Mouse (Mus musculus) ES-E14 (cell line): ENCODE data around the gene Ski. TPM values are rescaled to one million over a fixed set of nuclear protein-coding genes. Genes with fewer than 3 reads are reported as not detected.
A peak's percentile ranks its signal among the peaks of the same experiment; 100 is the strongest.

Experiments
- DNase-seq: peaks from one replicate; pipeline ENCODE4 v3.0.0-alpha.2; 2013; ENCODE audit warnings: low read depth, low spot score
- H3K27ac ChIP-seq: 2 replicates; pipeline ENCODE4 v1.5.1; 2012; ENCODE audit warnings: low read depth, mild to moderate bottlenecking, low read length, moderate library complexity, mixed read lengths; ENCODE audit not compliant: poor library complexity, insufficient read depth, severe bottlenecking
- H3K36me3 ChIP-seq: 2 replicates; pipeline ENCODE4 v1.6.1; 2012; ENCODE audit warnings: mild to moderate bottlenecking, low read length, moderate library complexity, mixed read lengths; ENCODE audit not compliant: control insufficient read depth, poor library complexity, insufficient read depth, severe bottlenecking
- H3K4me1 ChIP-seq, 2 experiments: fragments of 150-350 bp in 1 of 2; sonication (generic) in 1 of 2; 2 replicates each; pipeline ENCODE4 v1.6.1; 2012; ENCODE audit warnings: low read length in 2 of 2, mild to moderate bottlenecking in 1 of 2, mixed read lengths in 1 of 2; ENCODE audit not compliant: control insufficient read depth in 2 of 2, insufficient read depth in 2 of 2, poor library complexity in 1 of 2
- H3K4me3 ChIP-seq, 2 experiments: fragments of 150-350 bp in 1 of 2; sonication (generic) in 1 of 2; 2 replicates each; pipeline ENCODE4 v1.5.1; 2012; ENCODE audit warnings: low read length in 2 of 2, low read depth in 1 of 2, mild to moderate bottlenecking in 1 of 2, mixed read lengths in 1 of 2; ENCODE audit not compliant: insufficient read depth in 1 of 2, poor library complexity in 1 of 2, severe bottlenecking in 1 of 2
- H3K9ac ChIP-seq: 2 replicates; pipeline ENCODE4 v1.6.1; 2012; ENCODE audit warnings: low read depth, mild to moderate bottlenecking, low read length, mixed read lengths; ENCODE audit not compliant: poor library complexity, insufficient read depth, severe bottlenecking
- H3K9me3 ChIP-seq: fragments of 150-350 bp; sonication (generic); 2 replicates; pipeline ENCODE4 v1.6.1; 2012; ENCODE audit warnings: low read depth, mild to moderate bottlenecking, low read length; ENCODE audit not compliant: control insufficient read depth, insufficient read depth
- CHD2 ChIP-seq: IDR thresholded peaks from 2 replicates; pipeline ENCODE4 v1.6.1; 2014; ENCODE audit warnings: mild to moderate bottlenecking, low read depth, low read length, inconsistent platforms
- HCFC1 ChIP-seq: IDR thresholded peaks from 2 replicates; pipeline ENCODE4 v1.6.1; 2012; ENCODE audit warnings: low read length, inconsistent platforms, borderline replicate concordance; ENCODE audit not compliant: insufficient read depth
- MAFK ChIP-seq: IDR thresholded peaks from 2 replicates; pipeline ENCODE4 v1.6.1; 2014; ENCODE audit warnings: mild to moderate bottlenecking, low read depth, low read length, inconsistent platforms; ENCODE audit not compliant: insufficient read depth
- ZC3H11A ChIP-seq: IDR thresholded peaks from 2 replicates; pipeline ENCODE4 v1.6.1; 2012; ENCODE audit warnings: low read depth, mild to moderate bottlenecking, inconsistent platforms, low read length, borderline replicate concordance
- ZNF384 ChIP-seq: IDR thresholded peaks from 2 replicates; pipeline ENCODE4 v1.6.1; 2012; ENCODE audit warnings: low read depth, low read length, inconsistent platforms
- in situ Hi-C, 2 experiments: fragments of 600-800 bp; cut with MboI; formaldehyde crosslinking; loops; one replicate each; pipeline ENCODE4 v1.15.1; 2025; ENCODE audit warnings: low sequenced_read_pairs in 2 of 2, inconsistent platforms in 1 of 2; ENCODE audit not compliant: unreplicated experiment in 2 of 2
- total RNA-seq: library from RNA; depleted of rRNA; stranded (reverse); fragments of 300-350 nt; gene quantifications from 2 replicates; pipeline ENCODE4 v1.2.3, GENCODE M21; 2012

The Ski gene
- total RNA-seq, 1 experiment, result 30.2 TPM

GRCm38 (mm10) chr4:155221106-155221505 lies 1.3 kb downstream of the Ski start:
- Histone ChIP-seq H3K9me3 (no peaks in the 10 kb centered on the region), H3K27ac (no peak overlapping the region), H3K9ac (peak overlapping the region; percentile 70), H3K4me1 (peaks cover 17 to 32% of the 10 kb centered on the region in 2 experiments), H3K4me3 (peak overlapping the region; percentile 69 to 87), H3K36me3 (peaks cover 9% of the 10 kb centered on the region; the same call in 1 of the 2 replicates)
- no peak for DNase-seq
- in situ Hi-C loops, result no loop called here
- TF ChIP-seq HCFC1, result no peak
- TF ChIP-seq CHD2, result no peak
- TF ChIP-seq ZC3H11A, result no peak
- TF ChIP-seq ZNF384, result no peak

- peak overlapping the region; percentile 69 to 87 for H3K4me3 ChIP-seq
- peaks cover 17 to 38% of the 10 kb centered on the region in 2 experiments for H3K4me1 ChIP-seq
- H3K36me3 ChIP-seq, result peaks cover 12% of the 10 kb centered on the region; the same call in 1 of the 2 replicates
- no peak for TF ChIP-seq ZNF384
- TF ChIP-seq ZC3H11A, result no peak
- no peak for TF ChIP-seq HCFC1
- H3K9ac ChIP-seq, result peak overlapping the region; percentile 70
- in situ Hi-C loops, result no loop called here
- H3K9me3 ChIP-seq, result no peaks in the 10 kb centered on the region
- no peak for DNase-seq
- no peak overlapping the region for H3K27ac ChIP-seq
Measured at GRCm38 (mm10) chr4:155220213-155221100, 1.9 kb downstream of the Ski start.

- Histone ChIP-seq H3K36me3 (peaks cover 14% of the 10 kb centered on the region; the same call in 1 of the 2 replicates), H3K4me1 (peaks cover 19 to 47% of the 10 kb centered on the region in 2 experiments), H3K9me3 (no peaks in the 10 kb centered on the region), H3K4me3 (peak overlapping the region; percentile 69 to 87), H3K9ac (no peak overlapping the region; the same call in 1 of the 2 replicates), H3K27ac (no peak overlapping the region)
- in situ Hi-C loops, result no loop called here
- DNase-seq, result no peak
- no peak for TF ChIP-seq MAFK
- no peak for TF ChIP-seq HCFC1
- no peak for TF ChIP-seq ZNF384
- no peak for TF ChIP-seq ZC3H11A
- TF ChIP-seq CHD2, result no peak
Measured at GRCm38 (mm10) chr4:155219271-155220212, 2.9 kb downstream of the Ski start.

GRCm38 (mm10) chr4:155218104-155218732 lies 4.2 kb downstream of the Ski start:
- no peak overlapping the region for H3K27ac ChIP-seq
- H3K4me3 ChIP-seq, result no peak overlapping the region; a peak in 1 of 4 replicates
- in situ Hi-C loops, result no loop called here

More at GRCm38 (mm10) chr4:155218104-155218732, 4.2 kb downstream of the Ski start:
- Histone ChIP-seq H3K36me3 (peaks cover 14% of the 10 kb centered on the region; the same call in 1 of the 2 replicates), H3K9ac (no peak overlapping the region), H3K4me1 (peaks cover 21 to 53% of the 10 kb centered on the region in 2 experiments), H3K9me3 (no peaks in the 10 kb centered on the region)
- TF ChIP-seq ZC3H11A (no peak), CHD2 (no peak), MAFK (no peak), ZNF384 (no peak), HCFC1 (no peak)
- DNase-seq, result no peak
